Mouse (Mus musculus) heart, postnatal 10 days (tissue): Measurements from ENCODE around the gene Gtf2h3. TPM values are rescaled to one million over a fixed set of nuclear protein-coding genes. Genes with fewer than 3 reads are reported as not detected.
"Not testable (repeated sequence)": the region's sequence is repeated elsewhere in the genome, so short reads cannot be mapped to it uniquely, and the experiment has no call there.

Experiments used
- DNase-seq, 2 experiments: peaks; one replicate each; pipeline ENCODE4 v3.0.0; 2021
- intact Hi-C: fragments of 180-260 bp; cut with DNase I; formaldehyde crosslinking; loops from one replicate; pipeline ENCODE4 v1.15.1; 2025
- total RNA-seq, 2 experiments: library from RNA; stranded (reverse); gene quantifications; 2 replicates each; pipeline ENCODE4 v1.2.3; 2021

The Gtf2h3 gene
- total RNA-seq, 2 experiments from 2014 or later, result 19.0 to 23.5 TPM

GRCm38 (mm10) chr5:124632461-124632860 lies 53.5 kb downstream of the Gtf2h3 start:
- intact Hi-C loops, result no loop called here
- no peak for DNase-seq

DNA sequence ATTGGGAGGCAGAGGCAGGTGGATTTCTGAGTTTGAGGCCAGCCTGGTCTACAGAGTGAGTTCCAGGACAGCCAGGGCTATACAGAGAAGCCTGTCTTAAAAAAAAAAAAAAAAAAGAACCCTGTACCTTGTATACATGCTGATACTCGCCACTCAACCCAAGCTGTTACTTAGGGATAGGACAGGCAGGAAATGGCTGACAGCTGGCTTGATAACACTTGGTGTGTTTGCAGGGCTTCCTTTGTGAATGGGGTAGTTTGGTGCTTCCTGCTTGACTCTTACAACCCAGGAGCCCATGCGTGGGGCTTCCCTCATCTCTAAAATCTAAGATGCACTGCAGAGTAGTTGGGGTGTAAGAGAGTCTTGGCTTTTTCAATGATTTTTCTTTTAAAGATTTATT lies 54.5 kb downstream of the Gtf2h3 start:
- DNase-seq, result no peak
- intact Hi-C loops, result no loop called here

DNA sequence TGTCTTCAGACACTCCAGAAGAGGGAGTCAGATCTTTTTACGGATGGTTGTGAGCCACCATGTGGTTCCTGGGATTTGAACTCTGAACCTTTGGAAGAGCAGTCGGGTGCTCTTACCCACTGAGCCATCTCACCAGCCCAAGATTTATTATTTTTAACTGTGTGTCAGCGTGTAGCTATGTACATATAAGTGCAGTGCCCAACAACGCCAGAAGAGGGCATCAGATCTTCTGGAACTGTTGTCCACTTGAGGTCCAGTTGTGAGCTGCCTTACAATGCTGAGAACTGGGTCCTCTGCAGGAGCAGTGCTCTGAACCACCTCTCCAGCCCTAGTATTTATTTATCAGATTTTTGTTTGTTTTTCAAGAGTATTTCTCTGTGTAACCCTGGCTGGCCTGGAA lies 56.1 kb downstream of the Gtf2h3 start:
- intact Hi-C loops, result not testable (repeated sequence)
- DNase-seq, result peak in 1 of 2 experiments; percentile 29

- intact Hi-C loops, result no loop called here
- no peak for DNase-seq
Observed at GRCm38 (mm10) chr5:124636139-124636538, 57.2 kb downstream of the Gtf2h3 start.

- DNase-seq, result no peak
- intact Hi-C loops, result no loop called here
Observed at GRCm38 (mm10) chr5:124636694-124637093, 57.8 kb downstream of the Gtf2h3 start.

DNA sequence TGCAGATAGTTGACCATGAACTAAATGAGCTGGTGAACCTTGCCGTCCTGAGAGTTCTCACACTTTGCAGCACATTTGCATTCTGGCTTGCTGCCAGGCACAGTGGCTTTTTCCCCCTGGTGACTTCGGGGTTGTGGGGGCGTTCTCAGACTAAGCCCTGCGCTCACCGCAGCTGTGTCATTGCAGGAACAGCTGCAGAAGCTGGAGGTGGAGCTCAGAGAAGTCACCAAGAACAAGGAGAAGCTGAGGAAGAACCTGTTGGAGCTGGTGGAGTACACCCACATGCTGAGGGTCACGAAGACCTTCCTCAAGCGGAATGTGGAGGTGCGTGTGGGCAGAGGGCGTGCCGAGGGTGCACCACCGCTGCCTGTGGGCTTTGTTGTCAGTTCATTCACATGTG lies 58.4 kb downstream of the Gtf2h3 start:
- DNase-seq, result no peak
- intact Hi-C loops, result no loop called here

- DNase-seq, result no peak
- intact Hi-C loops, result no loop called here
Observed at GRCm38 (mm10) chr5:124637836-124638235, 58.9 kb downstream of the Gtf2h3 start.

Other genes starting within 250 kb of the Gtf2h3 start
- gene Cdk2ap1, start 216.1 kb upstream of the Gtf2h3 start, total RNA-seq, result 100 to 1,000 TPM; 171 to 185 TPM
- 10 to 100 TPM; 69.2 to 77.6 TPM for gene Sbno1, start 153.1 kb upstream of the Gtf2h3 start, total RNA-seq
- gene Kmt5a, start 139.2 kb upstream of the Gtf2h3 start, total RNA-seq, result 100 to 1,000 TPM; 146 to 153 TPM
- 10 to 100 TPM; 11.0 to 11.4 TPM for gene Rilpl2, start 100.8 kb upstream of the Gtf2h3 start, total RNA-seq
- 10 to 100 TPM; 14.2 to 16.0 TPM for gene Snrnp35, start 96.0 kb upstream of the Gtf2h3 start, total RNA-seq
- 100 to 1,000 TPM; 111 to 115 TPM for gene Rilpl1, start 47.7 kb upstream of the Gtf2h3 start, total RNA-seq
- 100 to 1,000 TPM; 201 to 206 TPM for gene Tmed2, start 38.4 kb upstream of the Gtf2h3 start, total RNA-seq
- gene Ddx55, start 26.3 kb upstream of the Gtf2h3 start, total RNA-seq, result 1 to 10 TPM; 6.2 to 7.0 TPM
- 10 to 100 TPM; 39.8 to 43.6 TPM for gene Eif2b1, start within 50 bp of the Gtf2h3 start, total RNA-seq
- 10 to 100 TPM; 34.5 to 35.9 TPM for gene Atp6v0a2, start 49.4 kb downstream of the Gtf2h3 start, total RNA-seq
- under 1 TPM in 1 of 2 experiments, not detected in 1; 0.02 TPM for gene Dnah10, start 145.9 kb downstream of the Gtf2h3 start, total RNA-seq